Mouse (Mus musculus) heart, postnatal 0 days (tissue): ENCODE measurements around the gene 2310003L06Rik. TPM values are rescaled to one million over a fixed set of nuclear protein-coding genes. Genes with fewer than 3 reads are reported as not detected.

Source experiments
- ATAC-seq: fragments of 200-750 bp; cut with Nextera tagmentation; 2 replicates; pipeline ENCODE4 v1.8.0; 2017; ENCODE audit warnings: low read depth, moderate number of reproducible peaks, moderate library complexity; ENCODE audit not compliant: insufficient read depth
- DNase-seq: peaks from one replicate; pipeline ENCODE4 v3.0.0-alpha.2; 2016; ENCODE audit warnings: low spot score
- H3K27ac ChIP-seq: fragments of 300-500 bp; sonication (generic); 2 replicates; pipeline ENCODE4 v1.5.1; 2014; ENCODE audit warnings: low read depth, mild to moderate bottlenecking
- H3K27me3 ChIP-seq: fragments of 300-500 bp; sonication (generic); 2 replicates; pipeline ENCODE4 v1.6.1; 2014; ENCODE audit warnings: low read length, mixed read lengths; ENCODE audit not compliant: control insufficient read depth, insufficient read depth
- H3K36me3 ChIP-seq: fragments of 300-500 bp; sonication (generic); replicated peaks from 2 replicates; pipeline ENCODE4 v1.6.1; 2014; ENCODE audit warnings: low read length, mixed read lengths; ENCODE audit not compliant: control insufficient read depth, insufficient read depth
- H3K4me1 ChIP-seq: fragments of 300-500 bp; sonication (generic); 2 replicates; pipeline ENCODE4 v1.6.1; 2014; ENCODE audit warnings: antibody characterized with exemption; ENCODE audit not compliant: control insufficient read depth, insufficient read depth
- H3K4me2 ChIP-seq: fragments of 300-500 bp; sonication (generic); 2 replicates; pipeline ENCODE4 v1.6.1; 2014; ENCODE audit warnings: low read depth, mild to moderate bottlenecking, low read length, moderate library complexity
- H3K4me3 ChIP-seq: fragments of 300-500 bp; sonication (generic); 2 replicates; pipeline ENCODE4 v1.5.1; 2014; ENCODE audit warnings: low read depth, low read length
- H3K9ac ChIP-seq: fragments of 300-500 bp; sonication (generic); replicated peaks from 2 replicates; pipeline ENCODE4 v1.6.1; 2014; ENCODE audit warnings: low read depth, low read length, mixed read lengths
- H3K9me3 ChIP-seq: fragments of 300-500 bp; sonication (generic); replicated peaks from 2 replicates; pipeline ENCODE4 v1.6.1; 2016; ENCODE audit warnings: low read length; ENCODE audit not compliant: control insufficient read depth
- CTCF ChIP-seq: IDR thresholded peaks from 2 replicates; pipeline ENCODE4 v1.5.1; 2016; ENCODE audit warnings: antibody characterized with exemption, control low read depth, low read depth
- EP300 ChIP-seq: IDR thresholded peaks from 2 replicates; pipeline ENCODE4 v1.6.1; 2016; ENCODE audit warnings: antibody characterized with exemption, low read depth
- WGBS: fragments of 180-500 bp; shearing (Covaris S2); extraction: QIAGEN DNeasy Blood & Tissue Kit; methylation state at CpG from one replicate; pipeline ENCODE4 v1.1.7; 2014; 5-methylcytosine and 5-hydroxymethylcytosine counted together
- polyA plus RNA-seq: library from polyadenylated mRNA; unstranded; fragments of >200 nt; fragmentation: Nextera tagmentation; extraction: Ambion mirVana; gene quantifications from 2 replicates; pipeline ENCODE4 v1.2.1, GENCODE M21; 2015
- total RNA-seq: library from RNA; depleted of rRNA; stranded (reverse); fragments of >200 nt; gene quantifications from 2 replicates; pipeline ENCODE4 v1.2.3, GENCODE M21; 2014; ENCODE audit warnings: low replicate concordance; rRNA removed

The 2310003L06Rik gene
- total and polyA plus RNA-seq, 2 experiments from 2014 or later = not detected

DNA sequence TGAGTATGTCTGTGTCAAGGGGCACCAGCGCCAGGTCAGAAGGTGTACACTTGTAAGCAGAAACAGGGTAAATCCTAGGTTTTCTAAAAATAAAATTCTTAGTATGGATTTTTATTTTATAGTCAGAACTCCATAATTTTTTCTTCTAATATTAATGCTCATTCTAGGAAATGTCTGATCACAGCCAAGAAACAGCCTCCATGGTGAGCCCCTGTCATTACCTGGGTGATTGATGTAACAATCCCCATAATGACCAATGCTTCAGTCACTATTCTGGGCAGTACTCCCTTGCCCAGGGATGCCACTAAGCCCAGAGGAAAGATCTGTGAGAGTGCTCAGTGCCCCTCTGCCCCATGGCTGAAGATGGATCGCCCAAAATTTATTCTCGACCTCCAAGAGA is 9.9 kb downstream of the 2310003L06Rik start, which contains the start of gene Cabs1:
Cabs1 (plus strand) TSS at position 301 of the 400 bp plus-strand sequence.
- TF ChIP-seq CTCF (no peak), EP300 (no peak)
- H3K9me3 ChIP-seq = no peaks in the 10 kb centered on the region
- H3K27ac ChIP-seq = no peak within 1 kb of the TSS
- 66% methylated on average over 3 of the region's 3 CpGs for WGBS
- no peak within 1 kb of the TSS for H3K4me2 ChIP-seq
- ATAC-seq (no peak), DNase-seq (no peak)
- no peaks in the 10 kb centered on the region for H3K27me3 ChIP-seq
- no peak within 1 kb of the TSS for H3K9ac ChIP-seq
- no peak within 1 kb of the TSS for H3K4me3 ChIP-seq
- no peaks in the 10 kb centered on the region for H3K4me1 ChIP-seq
- no peaks in the 10 kb centered on the region for H3K36me3 ChIP-seq

DNA sequence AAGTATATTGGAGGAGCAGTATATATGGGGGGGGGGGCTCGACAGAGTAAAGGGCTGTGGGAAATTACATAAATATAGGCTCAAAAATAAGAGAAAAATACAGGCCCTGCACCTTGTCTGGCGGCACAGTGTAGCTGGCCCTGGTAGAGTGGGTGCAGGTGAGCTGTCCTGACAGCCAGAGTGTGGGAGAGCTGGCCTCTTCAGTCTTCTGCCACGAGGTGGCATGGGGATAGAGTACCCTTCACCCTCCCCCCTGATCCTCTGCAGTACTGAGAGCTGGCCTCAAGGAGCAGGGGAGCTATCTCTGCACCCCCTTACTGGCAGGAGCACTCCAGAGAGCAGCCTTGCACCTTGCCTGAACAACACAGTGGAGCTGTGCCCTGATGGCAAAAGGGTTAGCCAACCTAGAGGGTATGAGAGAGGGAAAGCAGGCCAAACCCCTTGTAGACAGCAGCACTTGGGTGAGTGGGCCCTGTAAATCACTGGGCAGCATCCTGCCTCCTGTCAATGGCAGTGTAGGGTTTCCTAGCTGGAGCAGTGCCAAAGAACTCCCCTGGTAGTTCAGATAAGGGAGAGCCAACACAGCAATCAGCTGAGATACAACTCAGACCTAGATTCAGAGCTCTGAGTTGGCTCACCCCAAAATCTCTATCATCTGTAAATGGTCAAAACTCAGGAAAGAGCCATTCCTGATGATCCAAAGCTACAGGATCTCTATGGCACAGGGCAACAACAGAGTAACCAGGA is 13.4 kb downstream of the 2310003L06Rik start:
- no peaks in the 10 kb centered on the region for H3K36me3 ChIP-seq
- H3K9ac ChIP-seq = no peak overlapping the region
- 33% methylated on average over 3 of the region's 3 CpGs for WGBS
- TF ChIP-seq CTCF (no peak), EP300 (no peak)
- no peaks in the 10 kb centered on the region for H3K4me1 ChIP-seq
- ATAC-seq (no peak), DNase-seq (no peak)
- H3K4me3 ChIP-seq = no peak overlapping the region
- no peak overlapping the region for H3K27ac ChIP-seq
- no peaks in the 10 kb centered on the region for H3K27me3 ChIP-seq
- no peaks in the 10 kb centered on the region for H3K9me3 ChIP-seq
- H3K4me2 ChIP-seq = no peak overlapping the region

DNA sequence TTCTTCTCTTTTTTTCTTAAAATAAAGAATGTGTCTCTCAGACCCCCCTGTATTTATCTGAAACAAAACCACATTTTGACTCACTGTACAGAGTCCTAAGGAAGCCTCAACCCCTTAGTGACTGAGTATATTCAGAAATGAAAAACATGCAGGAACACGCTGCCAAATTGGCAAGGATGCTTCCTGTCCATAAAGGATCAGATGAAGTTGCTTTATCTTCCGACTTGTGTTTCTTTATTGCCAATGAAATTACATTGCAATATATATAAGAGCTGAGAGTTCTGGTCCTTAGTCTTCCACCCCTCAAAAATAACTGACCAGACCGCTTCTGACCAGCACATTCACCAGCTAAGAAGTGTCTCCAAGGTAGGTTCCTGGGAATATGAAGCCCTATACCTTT is 33.0 kb downstream of the 2310003L06Rik start, which contains the start of gene Smr3a:
Smr3a (plus strand) TSS at position 301 of the 400 bp plus-strand sequence.
- Histone ChIP-seq H3K27ac (no peak within 1 kb of the TSS), H3K9me3 (no peaks in the 10 kb centered on the region), H3K9ac (no peak within 1 kb of the TSS), H3K4me3 (no peak within 1 kb of the TSS), H3K36me3 (no peaks in the 10 kb centered on the region), H3K4me1 (no peaks in the 10 kb centered on the region), H3K4me2 (no peak within 1 kb of the TSS), H3K27me3 (no peaks in the 10 kb centered on the region)
- no peak for TF ChIP-seq EP300
- TF ChIP-seq CTCF = no peak
- DNase-seq = no peak
- WGBS = 61% methylated on average over 3 of the region's 3 CpGs
- ATAC-seq = no peak

DNA sequence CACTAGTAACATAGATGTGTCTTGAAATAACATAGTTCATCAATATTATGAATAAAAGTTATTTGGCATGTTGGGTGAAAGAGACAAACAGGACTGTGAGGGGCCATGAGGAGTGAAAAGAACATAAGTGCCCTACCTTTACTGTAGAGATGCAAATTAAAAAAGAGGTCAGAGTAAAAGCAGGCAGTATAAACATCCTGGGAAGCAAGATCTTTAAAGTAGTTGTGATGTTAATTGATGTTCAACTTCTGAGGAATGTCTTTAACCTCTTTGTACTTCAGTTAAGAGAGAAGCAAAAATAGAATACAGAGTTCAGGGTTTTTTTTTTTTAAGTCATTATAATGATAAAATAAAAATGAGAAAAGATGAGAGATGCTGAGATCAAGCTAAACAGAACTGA is 36.0 kb downstream of the 2310003L06Rik start:
- Histone ChIP-seq H3K9me3 (no peaks in the 10 kb centered on the region), H3K27me3 (no peaks in the 10 kb centered on the region), H3K4me2 (no peak overlapping the region), H3K9ac (no peak overlapping the region), H3K4me1 (no peaks in the 10 kb centered on the region), H3K4me3 (no peak overlapping the region), H3K27ac (no peak overlapping the region), H3K36me3 (no peaks in the 10 kb centered on the region)
- ATAC-seq (no peak), DNase-seq (no peak)
- TF ChIP-seq EP300 (no peak), CTCF (no peak)

Other genes starting within 250 kb of the 2310003L06Rik start
- not detected in 2 replicates for gene Csn1s2a, start 194.9 kb upstream of the 2310003L06Rik start, total RNA-seq
- gene Csn1s2a, start 194.9 kb upstream of the 2310003L06Rik start, polyA plus RNA-seq = not detected in 2 replicates
- not detected in 2 replicates for gene Csn1s2b, start 161.4 kb upstream of the 2310003L06Rik start, total RNA-seq
- not detected in 2 replicates for gene Csn1s2b, start 161.4 kb upstream of the 2310003L06Rik start, polyA plus RNA-seq
- not detected in 2 replicates for gene Prr27, start 143.8 kb upstream of the 2310003L06Rik start, total RNA-seq
- not detected in 2 replicates for gene Prr27, start 143.8 kb upstream of the 2310003L06Rik start, polyA plus RNA-seq
- not detected in 2 replicates for gene Odam, start 84.4 kb upstream of the 2310003L06Rik start, total RNA-seq
- gene Odam, start 84.4 kb upstream of the 2310003L06Rik start, polyA plus RNA-seq = not detected in 2 replicates
- not detected in 2 replicates for gene Csn3, start 43.9 kb upstream of the 2310003L06Rik start, total RNA-seq
- gene Csn3, start 43.9 kb upstream of the 2310003L06Rik start, polyA plus RNA-seq = not detected in 2 replicates
- gene Gm28434, start 58 bp downstream of the 2310003L06Rik start, total RNA-seq = not detected in 2 replicates
- not detected in 2 replicates for gene Gm28434, start 58 bp downstream of the 2310003L06Rik start, polyA plus RNA-seq
- gene Cabs1, start 10.0 kb downstream of the 2310003L06Rik start, total RNA-seq = not detected in 2 replicates
- not detected in 2 replicates for gene Cabs1, start 10.0 kb downstream of the 2310003L06Rik start, polyA plus RNA-seq
- gene Smr3a, start 33.1 kb downstream of the 2310003L06Rik start, total RNA-seq = not detected in 2 replicates
- not detected in 2 replicates for gene Smr3a, start 33.1 kb downstream of the 2310003L06Rik start, polyA plus RNA-seq
- not detected in 2 replicates for gene Smr2, start 117.1 kb downstream of the 2310003L06Rik start, total RNA-seq
- gene Smr2, start 117.1 kb downstream of the 2310003L06Rik start, polyA plus RNA-seq = not detected in 2 replicates
- not detected in 2 replicates for gene Gm11116, start 142.1 kb downstream of the 2310003L06Rik start, total RNA-seq
- gene Gm11116, start 142.1 kb downstream of the 2310003L06Rik start, polyA plus RNA-seq = not detected in 2 replicates
- gene Gm11115, start 184.6 kb downstream of the 2310003L06Rik start, total RNA-seq = not detected in 2 replicates
- not detected in 2 replicates for gene Gm11115, start 184.6 kb downstream of the 2310003L06Rik start, polyA plus RNA-seq